Mouse (Mus musculus) lung, embryonic 14.5 days (tissue): ENCODE results near the gene Ppm1g. TPM values are rescaled to one million over a fixed set of nuclear protein-coding genes. Genes with fewer than 3 reads are reported as not detected.

Source experiments
- ATAC-seq: fragments of 200-750 bp; cut with Nextera tagmentation; 2 replicates; pipeline ENCODE4 v1.8.0; 2017; ENCODE audit warnings: mild to moderate bottlenecking, moderate TSS enrichment, moderate library complexity; ENCODE audit not compliant: insufficient read depth
- DNase-seq: peaks from one replicate; pipeline ENCODE4 v3.0.0-alpha.2; 2015
- H3K27ac ChIP-seq: fragments of 300-500 bp; sonication (generic); 2 replicates; pipeline ENCODE4 v1.5.1; 2014; ENCODE audit warnings: low read depth, mild to moderate bottlenecking, moderate library complexity
- H3K27me3 ChIP-seq: fragments of 300-500 bp; sonication (generic); 2 replicates; pipeline ENCODE4 v1.6.1; 2014; ENCODE audit warnings: low read length, control low read depth; ENCODE audit not compliant: insufficient read depth
- H3K36me3 ChIP-seq: fragments of 300-500 bp; sonication (generic); 2 replicates; pipeline ENCODE4 v1.6.1; 2014; ENCODE audit warnings: control low read depth; ENCODE audit not compliant: insufficient read depth
- H3K4me1 ChIP-seq: fragments of 300-500 bp; sonication (generic); 2 replicates; pipeline ENCODE4 v1.6.1; 2014; ENCODE audit warnings: antibody characterized with exemption, control low read depth; ENCODE audit not compliant: insufficient read depth
- H3K4me2 ChIP-seq: fragments of 300-500 bp; sonication (generic); 2 replicates; pipeline ENCODE4 v1.6.1; 2014; ENCODE audit warnings: mild to moderate bottlenecking
- H3K4me3 ChIP-seq: fragments of 300-500 bp; sonication (generic); 2 replicates; pipeline ENCODE4 v1.5.1; 2014; ENCODE audit warnings: low read depth, low read length
- H3K9ac ChIP-seq: fragments of 300-500 bp; sonication (generic); 2 replicates; pipeline ENCODE4 v1.6.1; 2014
- H3K9me3 ChIP-seq: fragments of 300-500 bp; sonication (generic); 2 replicates; pipeline ENCODE4 v1.6.1; 2016; ENCODE audit warnings: low read depth, low read length, control low read depth
- CTCF ChIP-seq: IDR thresholded peaks from 2 replicates; pipeline ENCODE4 v1.5.1; 2016; ENCODE audit warnings: antibody characterized with exemption, low read depth
- WGBS: fragments of 180-500 bp; shearing (Covaris S2); extraction: QIAGEN DNeasy Blood & Tissue Kit; methylation state at CpG from one replicate; pipeline ENCODE4 v1.1.7; 2014; 5-methylcytosine and 5-hydroxymethylcytosine counted together
- polyA plus RNA-seq: library from polyadenylated mRNA; unstranded; fragments of >200 nt; fragmentation: Nextera tagmentation; extraction: Ambion mirVana; gene quantifications from 2 replicates; pipeline ENCODE4 v1.2.1, GENCODE M21; 2014

Ppm1g gene
- polyA plus RNA-seq, 1 experiment from 2014 or later = 148 TPM

GRCm38 (mm10) chr5:31241522-31242034, 21.1 kb upstream of the Ppm1g start:
- Histone ChIP-seq H3K9me3 (no peaks in the 10 kb centered on the region), H3K36me3 (peaks cover 33% of the 10 kb centered on the region), H3K4me1 (peaks cover 6% of the 10 kb centered on the region; the same call in 1 of the 2 replicates), H3K4me3 (peak overlapping the region; percentile 95), H3K27ac (peak overlapping the region; percentile 98; the same call in 1 of the 2 replicates), H3K27me3 (no peaks in the 10 kb centered on the region), H3K9ac (peak overlapping the region; percentile 95), H3K4me2 (peak overlapping the region; percentile 73)
- no peak for TF ChIP-seq CTCF
- ATAC-seq = no peak
- WGBS = under 1% methylated on average over 13 of the region's 13 CpGs
- DNase-seq = no peak

- no peaks in the 10 kb centered on the region for H3K9me3 ChIP-seq
- H3K27me3 ChIP-seq = no peaks in the 10 kb centered on the region
- H3K9ac ChIP-seq = peak within 1 kb of the TSS; percentile 95
- DNase-seq (peak; percentile 98), ATAC-seq (peak; percentile 99)
- H3K36me3 ChIP-seq = peaks cover 26% of the 10 kb centered on the region
- peak within 1 kb of the TSS; percentile 95 for H3K4me3 ChIP-seq
- H3K27ac ChIP-seq = peak within 1 kb of the TSS; percentile 98
- H3K4me2 ChIP-seq = peak within 1 kb of the TSS; percentile 73
- WGBS = under 1% methylated on average over 99 of the region's 103 CpGs
- TF ChIP-seq CTCF = no peak
- peaks cover 6% of the 10 kb centered on the region; the same call in 1 of the 2 replicates for H3K4me1 ChIP-seq
These were observed 20.4 kb upstream of the Ppm1g start, which contains the start of the genes Nrbp1 and Gm9970 for GRCm38 (mm10) chr5:31240637-31241521. Gene Nrbp1, plus strand, starts transcription at chr5:31240864. Gene Gm9970, minus strand, starts transcription at chr5:31241232.

GRCm38 (mm10) chr5:31226641-31227040, 6.2 kb upstream of the Ppm1g start:
- no peak overlapping the region for H3K4me3 ChIP-seq
- H3K27ac ChIP-seq = no peak overlapping the region
- no peak for TF ChIP-seq CTCF
- no peak for DNase-seq
- H3K9me3 ChIP-seq = no peaks in the 10 kb centered on the region
- no peaks in the 10 kb centered on the region for H3K27me3 ChIP-seq
- H3K9ac ChIP-seq = no peak overlapping the region
- WGBS = 66% methylated on average over 1 of the region's 1 CpGs
- no peak overlapping the region for H3K4me2 ChIP-seq
- no peaks in the 10 kb centered on the region for H3K4me1 ChIP-seq
- H3K36me3 ChIP-seq = no peaks in the 10 kb centered on the region
- ATAC-seq = no peak

GRCm38 (mm10) chr5:31222696-31223095, 2.2 kb upstream of the Ppm1g start:
- WGBS = 92% methylated on average over 9 of the region's 9 CpGs
- no peaks in the 10 kb centered on the region for H3K9me3 ChIP-seq
- no peaks in the 10 kb centered on the region for H3K27me3 ChIP-seq
- no peak overlapping the region for H3K9ac ChIP-seq
- TF ChIP-seq CTCF = no peak
- DNase-seq = no peak
- no peak overlapping the region for H3K4me3 ChIP-seq
- no peak overlapping the region for H3K4me2 ChIP-seq
- H3K4me1 ChIP-seq = peaks cover 4% of the 10 kb centered on the region; the same call in 1 of the 2 replicates
- no peak for ATAC-seq
- H3K27ac ChIP-seq = no peak overlapping the region
- H3K36me3 ChIP-seq = no peaks in the 10 kb centered on the region

- Histone ChIP-seq H3K27me3 (no peaks in the 10 kb centered on the region), H3K4me1 (peaks cover 4% of the 10 kb centered on the region; the same call in 1 of the 2 replicates), H3K36me3 (no peaks in the 10 kb centered on the region), H3K9ac (peak overlapping the region; percentile 86), H3K9me3 (no peaks in the 10 kb centered on the region), H3K4me3 (peak overlapping the region; percentile 84), H3K27ac (peak overlapping the region; percentile 94), H3K4me2 (peak overlapping the region; percentile 64)
- TF ChIP-seq CTCF = peak; percentile 59
- WGBS = 13% methylated on average over 11 of the region's 11 CpGs
- ATAC-seq (no peak; the same call in 1 of the 2 replicates), DNase-seq (peak; percentile 86)
These were observed 938 bp upstream of the Ppm1g start for GRCm38 (mm10) chr5:31221304-31221945.

GRCm38 (mm10) chr5:31219911-31220447, 508 bp downstream of the Ppm1g start:
- DNase-seq = peak; percentile 50
- Histone ChIP-seq H3K27ac (peak overlapping the region; percentile 86), H3K4me2 (peak overlapping the region; percentile 64), H3K4me3 (peak overlapping the region; percentile 84), H3K27me3 (no peaks in the 10 kb centered on the region), H3K4me1 (peaks cover 4% of the 10 kb centered on the region; the same call in 1 of the 2 replicates), H3K36me3 (no peaks in the 10 kb centered on the region), H3K9ac (peak overlapping the region; percentile 86), H3K9me3 (no peaks in the 10 kb centered on the region)
- under 1% methylated on average over 40 of the region's 40 CpGs for WGBS
- no peak; the same call in 1 of the 2 replicates for TF ChIP-seq CTCF
- peak; percentile 68 for ATAC-seq
